Comparison of ENCODE assay signal across 9 mouse cellular contexts in the genomic region with DNA sequence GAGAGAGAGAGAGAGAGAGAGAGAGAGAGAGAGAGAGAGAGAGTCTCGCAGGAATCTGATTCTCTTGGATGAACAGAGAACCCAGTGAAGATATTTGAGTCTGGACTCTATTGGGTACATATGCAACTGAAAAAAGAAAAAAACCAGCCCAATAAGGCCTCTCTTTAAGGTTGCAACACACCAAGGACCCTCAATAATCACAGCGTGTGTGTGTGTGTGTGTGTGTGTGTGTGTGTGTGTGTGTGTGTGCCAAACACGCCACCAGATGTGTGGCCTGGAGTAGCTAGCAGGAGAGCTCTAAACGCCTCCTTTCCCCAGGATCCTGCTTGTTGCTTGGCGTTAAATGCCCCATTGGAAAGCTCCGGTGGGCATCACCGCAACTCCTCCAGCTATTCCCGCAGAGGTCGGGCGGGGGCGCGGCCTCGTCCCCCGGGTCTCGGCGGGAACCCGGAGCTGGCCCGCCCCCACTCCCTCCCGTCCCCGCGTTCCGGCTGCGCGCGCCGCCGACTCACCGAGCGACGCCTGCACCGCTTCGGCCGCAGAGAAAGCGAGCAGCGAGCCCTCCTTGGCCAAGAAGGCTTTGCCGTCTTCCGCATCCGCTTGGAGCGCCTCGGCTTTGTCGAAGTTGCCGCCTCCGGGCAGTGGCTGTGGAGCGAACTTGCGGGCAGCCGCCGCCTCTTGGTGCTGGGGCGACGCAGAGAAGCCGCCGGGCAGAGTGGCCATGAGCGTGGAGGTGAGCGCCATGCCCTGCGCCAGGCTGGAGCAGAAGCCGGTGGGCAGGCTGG. TPM values are rescaled to one million over a fixed set of nuclear protein-coding genes. Genes with fewer than 3 reads are reported as not detected.
A peak's percentile ranks its signal among the peaks of the same experiment; 100 is the strongest.
DNase-seq lines count a peak whose midpoint lies in the region; ATAC-seq and TF ChIP-seq lines count a peak whose summit lies in the region.
"Had no signal": no experiment of that assay in that cellular context is flagged by ENCODE, and none has a peak within 500 bp of the region (broad histone marks: within the 10 kb centered on the region; RNA-seq: fewer than 3 reads in every experiment).

No protein-coding gene starts in this region.

- H3K36me3 ChIP-seq in embryonic facial prominence, embryonic 14.5 days (ENCODE audit: control insufficient read depth, insufficient read depth, low read length) = no peaks in the 10 kb centered on the region
- H3K36me3 ChIP-seq in intestine, embryonic 16.5 days (ENCODE audit: control insufficient read depth, insufficient read depth, low read length) = no peaks in the 10 kb centered on the region
- no peaks in the 10 kb centered on the region for H3K36me3 ChIP-seq in midbrain, embryonic 14.5 days (ENCODE audit: control insufficient read depth, insufficient read depth, low read length)

- no peak for DNase-seq in left cerebral cortex, adult 2 months (ENCODE audit: extremely low spot score in 1 of 2, low spot score in 2 of 2)
- DNase-seq in left cerebral cortex, postnatal 10 days (ENCODE audit: extremely low spot score in 1 of 2, low spot score in 2 of 2) = no peak
- no peak for DNase-seq in embryonic facial prominence, embryonic 14.5 days (ENCODE audit: low spot score)
- peak; percentile 56 for DNase-seq in midbrain, embryonic 14.5 days
- DNase-seq in spleen, adult 18-20 months = no peak
- no peak for DNase-seq in left cerebral cortex, adult 11 months (ENCODE audit: low spot score)

- peak overlapping the region; percentile 41; the same call in 1 of the 2 replicates for H3K9ac ChIP-seq in embryonic facial prominence, embryonic 14.5 days (ENCODE audit: low read depth, low read length)
- 0 out of 2 replicates have a peak overlapping the region, but pooled peaks have one; percentile 4 for H3K9ac ChIP-seq in intestine, embryonic 16.5 days (ENCODE audit: low read depth, low read length)
- H3K9ac ChIP-seq in midbrain, embryonic 14.5 days (replicated peaks; ENCODE audit: low read length) = peak overlapping the region; percentile 36

- H3K4me1 ChIP-seq in embryonic facial prominence, embryonic 14.5 days (ENCODE audit: control insufficient read depth, insufficient read depth, low read length) = peaks cover 18% of the 10 kb centered on the region
- peaks cover 38% of the 10 kb centered on the region for H3K4me1 ChIP-seq in intestine, embryonic 16.5 days (ENCODE audit: control insufficient read depth, insufficient read depth, low read length)
- H3K4me1 ChIP-seq in midbrain, embryonic 14.5 days (ENCODE audit: control insufficient read depth, insufficient read depth, low read length) = peaks cover 9% of the 10 kb centered on the region; the same call in 1 of the 2 replicates

- peaks cover 100% of the 10 kb centered on the region for H3K27me3 ChIP-seq in embryonic facial prominence, embryonic 14.5 days (replicated peaks; ENCODE audit: control insufficient read depth, insufficient read depth, low read length)
- H3K27me3 ChIP-seq in intestine, embryonic 16.5 days (replicated peaks; ENCODE audit: control insufficient read depth, insufficient read depth, low read length) = peaks cover 90% of the 10 kb centered on the region
- H3K27me3 ChIP-seq in midbrain, embryonic 14.5 days (ENCODE audit: control insufficient read depth, insufficient read depth, low read length) = peaks cover 86% of the 10 kb centered on the region

- WGBS in embryonic facial prominence, embryonic 14.5 days = under 1% methylated on average over 23 of the region's 55 CpGs
- WGBS in intestine, embryonic 16.5 days = under 1% methylated on average over 55 of the region's 55 CpGs
- under 1% methylated on average over 55 of the region's 55 CpGs for WGBS in midbrain, embryonic 14.5 days

- ATAC-seq in embryonic facial prominence, embryonic 14.5 days (ENCODE audit: low read depth) = no peak
- peak; percentile 14; the same call in 1 of the 2 replicates for ATAC-seq in intestine, embryonic 16.5 days
- ATAC-seq in midbrain, embryonic 14.5 days (ENCODE audit: low FRiP score, low TSS enrichment) = no peak
- no peak for ATAC-seq in frontal cortex, adult (ENCODE audit: low TSS enrichment)

- no peak overlapping the region for H3K27ac ChIP-seq in left cerebral cortex, adult 2 months
- no peak overlapping the region for H3K27ac ChIP-seq in embryonic facial prominence, embryonic 14.5 days (replicated peaks; ENCODE audit: low read depth, low read length)
- no peak overlapping the region for H3K27ac ChIP-seq in intestine, embryonic 16.5 days (ENCODE audit: low read length)
- H3K27ac ChIP-seq in midbrain, embryonic 14.5 days (replicated peaks; ENCODE audit: low read depth, low read length) = no peak overlapping the region

- intact Hi-C loops in left cerebral cortex, adult 2 months (cut with DNase I) = no loop called here
- intact Hi-C loops in left cerebral cortex, postnatal 10 days (cut with DNase I) = no loop called here

- TF ChIP-seq CTCF in left cerebral cortex, adult 2 months (IDR thresholded peaks at IDR 0.05) = no peak

- H3K9me3 ChIP-seq in embryonic facial prominence, embryonic 14.5 days (ENCODE audit: control insufficient read depth, low read length) = no peaks in the 10 kb centered on the region
- no peaks in the 10 kb centered on the region for H3K9me3 ChIP-seq in intestine, embryonic 16.5 days (ENCODE audit: control insufficient read depth, low read length)
- no peaks in the 10 kb centered on the region for H3K9me3 ChIP-seq in midbrain, embryonic 14.5 days (ENCODE audit: control insufficient read depth, low read length)

- 0 out of 2 replicates have a peak overlapping the region, but pooled peaks have one; percentile 16 for H3K4me3 ChIP-seq in left cerebral cortex, adult 2 months
- peak overlapping the region; percentile 45 for H3K4me3 ChIP-seq in embryonic facial prominence, embryonic 14.5 days (ENCODE audit: low read depth, low read length)
- peak overlapping the region; percentile 53 for H3K4me3 ChIP-seq in intestine, embryonic 16.5 days (ENCODE audit: low read length)
- peak overlapping the region; percentile 34 for H3K4me3 ChIP-seq in midbrain, embryonic 14.5 days (replicated peaks; ENCODE audit: low read depth, low read length)

- peak overlapping the region; percentile 76 for H3K4me2 ChIP-seq in embryonic facial prominence, embryonic 14.5 days (ENCODE audit: low read depth, low read length)
- peak overlapping the region; percentile 84 for H3K4me2 ChIP-seq in intestine, embryonic 16.5 days (ENCODE audit: low read depth, low read length)
- peak overlapping the region; percentile 56 for H3K4me2 ChIP-seq in midbrain, embryonic 14.5 days (ENCODE audit: low read length)

RNA-seq across cellular contexts. Expression of gene Gbx2, which starts 1.1 kb away (rescaled TPM):
- total RNA-seq in left cerebral cortex, adult 2 months (2021) = under 1 TPM; 0.25 to 0.56 TPM
- total RNA-seq in left cerebral cortex, postnatal 10 days (2021) = under 1 TPM; 0.20 to 0.64 TPM
- polyA plus RNA-seq in embryonic facial prominence, embryonic 14.5 days (2014; fragmentation: Nextera tagmentation; extraction: Ambion mirVana) = 0.18 and 0.39 TPM in 2 replicates
- polyA plus RNA-seq in intestine, embryonic 16.5 days (2015; fragmentation: Nextera tagmentation; extraction: Ambion mirVana) = 0.07 and 0.09 TPM in 2 replicates
- polyA plus RNA-seq in midbrain, embryonic 14.5 days (2014; fragmentation: Nextera tagmentation; extraction: Ambion mirVana) = 11.6 and 12.1 TPM in 2 replicates
- total RNA-seq: liver, adult 2 months had no signal
- polyA plus RNA-seq: liver, adult 2 months had no signal
